Mouse (Mus musculus) kidney, adult 2 months (tissue): Measurements from ENCODE around the gene Traf3ip3.

Experiments
- CTCF ChIP-seq: fragments of 200-500 bp; conservative IDR thresholded peaks from 2 replicates; pipeline ENCODE4 v1.5.1; 2011; ENCODE audit warnings: low read depth, mild to moderate bottlenecking, control low read depth, low read length, moderate library complexity, mixed read lengths; ENCODE audit not compliant: insufficient read depth, insufficient read length
- POLR2A ChIP-seq: fragments of 200-500 bp; IDR thresholded peaks from one replicate; pipeline ENCODE4 v1.6.1; 2011; ENCODE audit warnings: low read depth, low read length, control low read depth

- no peak for TF ChIP-seq CTCF
- TF ChIP-seq POLR2A, result no peak
Measured at GRCm38 (mm10) chr1:193138087-193138486, 63.4 kb downstream of the Traf3ip3 start.
